Mouse (Mus musculus): ENCODE results near the gene Gm49393. TPM values are rescaled to one million over a fixed set of nuclear protein-coding genes. Genes with fewer than 3 reads are reported as not detected.
"Not testable (repeated sequence)": the region's sequence is repeated elsewhere in the genome, so short reads cannot be mapped to it uniquely, and the experiment has no call there.

The Gm49393 gene
- polyA plus RNA-seq (2015; fragmentation: Nextera tagmentation; extraction: Ambion mirVana) = not detected in 2 replicates

- ATAC-seq; H3K27ac ChIP-seq; H3K4me1 ChIP-seq; H3K4me3 ChIP-seq; H3K4me2 ChIP-seq; H3K36me3 ChIP-seq (ENCODE audit: poor library complexity, severe bottlenecking); H3K27me3 ChIP-seq; H3K9ac ChIP-seq: not testable (repeated sequence)
- 80% methylated on average over 2 of the region's 2 CpGs for WGBS
- peaks cover 17% of the 10 kb centered on the region for H3K9me3 ChIP-seq (replicated peaks)
These were observed at the start of gene Gm49393 for GRCm38 (mm10) chr13:60935490-60935889. Gene Gm49393, minus strand, starts transcription at chr13:60935590.

DNA sequence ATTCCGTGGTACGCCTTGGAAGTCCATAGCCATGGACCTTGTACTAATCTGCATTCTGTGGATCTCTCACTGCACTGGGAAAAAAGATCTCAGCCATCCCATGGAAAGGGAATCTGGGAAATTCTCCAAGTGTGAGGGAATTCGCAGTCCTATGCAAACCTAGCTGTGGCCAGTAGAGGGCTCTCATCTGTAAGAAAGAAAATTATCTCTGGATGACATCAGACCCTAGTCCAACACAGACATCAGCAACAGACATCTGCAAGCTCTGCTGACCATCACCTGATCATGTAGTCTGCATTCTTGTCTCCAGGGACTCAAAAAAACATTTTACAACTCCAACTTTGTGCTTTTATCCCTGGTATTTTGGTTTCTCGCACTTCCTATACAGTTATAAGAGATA lies 36.9 kb upstream of the Gm49393 start:
- 72% methylated on average over 4 of the region's 4 CpGs for WGBS

DNA sequence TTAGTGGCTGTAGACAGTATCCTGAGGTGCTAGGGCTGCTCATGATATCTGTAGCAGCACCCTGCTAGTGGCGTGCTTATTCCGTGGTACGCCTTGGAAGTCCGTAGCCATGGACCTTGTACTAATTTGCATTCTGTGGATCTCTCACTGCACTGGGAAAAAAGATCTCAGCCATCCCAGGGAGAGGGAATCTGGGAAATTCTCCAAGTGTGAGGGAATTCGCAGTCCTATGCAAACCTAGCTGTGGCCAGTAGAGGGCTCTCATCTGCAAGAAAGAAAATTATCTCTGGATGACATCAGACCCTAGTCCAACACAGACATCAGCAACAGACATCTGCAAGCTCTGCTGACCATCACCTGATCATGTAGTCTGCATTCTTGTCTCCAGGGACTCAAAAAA lies 28.6 kb upstream of the Gm49393 start:
- peaks cover 26% of the 10 kb centered on the region for H3K9me3 ChIP-seq (replicated peaks)
- not testable (repeated sequence) for H3K4me3 ChIP-seq; H3K27ac ChIP-seq; ATAC-seq; H3K9ac ChIP-seq; H3K4me1 ChIP-seq; H3K36me3 ChIP-seq (ENCODE audit: poor library complexity, severe bottlenecking); H3K4me2 ChIP-seq; H3K27me3 ChIP-seq
- WGBS = 37% methylated on average over 5 of the region's 5 CpGs

More for the DNA sequence above, 36.9 kb upstream of the Gm49393 start:
- not testable (repeated sequence) for ATAC-seq; H3K9ac ChIP-seq; H3K9me3 ChIP-seq (replicated peaks); H3K27me3 ChIP-seq; H3K36me3 ChIP-seq (ENCODE audit: poor library complexity, severe bottlenecking); H3K4me3 ChIP-seq; H3K27ac ChIP-seq; H3K4me2 ChIP-seq; H3K4me1 ChIP-seq

DNA sequence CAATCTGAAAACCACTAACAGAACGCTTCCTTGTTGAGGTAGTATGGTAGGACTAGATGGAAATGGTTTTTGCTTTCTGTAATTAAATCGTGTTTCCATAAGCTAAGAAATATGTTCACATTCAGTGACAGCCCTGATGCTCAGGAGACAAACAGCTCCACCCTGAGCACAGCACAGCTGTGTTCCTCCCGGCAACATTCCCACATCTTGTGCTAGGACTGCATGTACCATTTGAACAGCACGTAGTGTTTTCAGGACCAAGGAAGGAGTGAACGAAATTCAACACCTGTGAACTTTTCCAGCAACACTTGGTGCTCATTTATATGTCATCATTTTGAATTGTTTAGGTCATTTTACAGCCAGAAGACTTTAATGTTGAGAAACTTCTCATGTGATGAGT lies 26.3 kb upstream of the Gm49393 start:
- peaks cover 31% of the 10 kb centered on the region for H3K9me3 ChIP-seq (replicated peaks)
- no peak for ATAC-seq
- no peak overlapping the region for H3K9ac ChIP-seq
- H3K36me3 ChIP-seq (ENCODE audit: poor library complexity, severe bottlenecking) = no peaks in the 10 kb centered on the region
- H3K27me3 ChIP-seq = no peaks in the 10 kb centered on the region
- no peak overlapping the region for H3K27ac ChIP-seq
- 71% methylated on average over 5 of the region's 5 CpGs for WGBS
- H3K4me2 ChIP-seq = no peak overlapping the region
- H3K4me3 ChIP-seq = no peak overlapping the region
- no peaks in the 10 kb centered on the region for H3K4me1 ChIP-seq

DNA sequence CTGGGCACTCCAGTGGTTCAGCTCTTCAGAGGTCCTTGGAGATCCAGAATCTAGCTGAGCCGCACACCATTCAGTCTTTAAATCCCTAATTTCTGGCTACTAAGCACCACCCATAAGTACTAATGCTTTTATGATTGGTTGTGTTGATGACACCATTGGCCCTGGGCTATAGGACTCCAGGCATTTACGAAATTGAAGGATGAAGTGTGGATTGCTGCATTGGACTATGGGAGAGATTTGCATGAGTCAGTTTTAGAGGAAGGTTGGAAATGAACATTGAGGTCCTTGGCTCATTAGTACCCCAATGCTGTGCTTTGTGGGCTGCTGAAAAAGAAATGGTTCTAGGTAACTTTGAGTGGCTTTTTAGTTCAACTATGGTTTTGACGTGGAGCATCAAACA lies 6.5 kb upstream of the Gm49393 start, which contains the start of gene Tpbpa:
Tpbpa (minus strand) TSS at position 101 of the 400 bp plus-strand sequence.
- not testable (repeated sequence) for H3K4me1 ChIP-seq; H3K36me3 ChIP-seq (ENCODE audit: poor library complexity, severe bottlenecking); H3K27ac ChIP-seq; H3K27me3 ChIP-seq; H3K4me2 ChIP-seq; ATAC-seq; H3K4me3 ChIP-seq; H3K9ac ChIP-seq
- peaks cover 14% of the 10 kb centered on the region for H3K9me3 ChIP-seq (replicated peaks)
- WGBS = 81% methylated on average over 3 of the region's 3 CpGs

- Histone ChIP-seq H3K4me2 (no peak within 1 kb of the TSS), H3K4me3 (no peak within 1 kb of the TSS), H3K27me3 (no peaks in the 10 kb centered on the region), H3K27ac (no peak within 1 kb of the TSS), H3K4me1 (no peaks in the 10 kb centered on the region), H3K9ac (no peak within 1 kb of the TSS), H3K9me3 (replicated peaks) (peaks cover 21% of the 10 kb centered on the region), H3K36me3 (ENCODE audit: poor library complexity, severe bottlenecking) (no peaks in the 10 kb centered on the region)
- ATAC-seq = no peak
- WGBS = 65% methylated on average over 5 of the region's 5 CpGs
These were observed 1.1 kb upstream of the Gm49393 start, which contains the start of the genes Gm49391 and Ctla2a for GRCm38 (mm10) chr13:60936500-60936901. Gene Gm49391, minus strand, starts transcription at chr13:60936571. Gene Ctla2a, minus strand, starts transcription at chr13:60936625.

DNA sequence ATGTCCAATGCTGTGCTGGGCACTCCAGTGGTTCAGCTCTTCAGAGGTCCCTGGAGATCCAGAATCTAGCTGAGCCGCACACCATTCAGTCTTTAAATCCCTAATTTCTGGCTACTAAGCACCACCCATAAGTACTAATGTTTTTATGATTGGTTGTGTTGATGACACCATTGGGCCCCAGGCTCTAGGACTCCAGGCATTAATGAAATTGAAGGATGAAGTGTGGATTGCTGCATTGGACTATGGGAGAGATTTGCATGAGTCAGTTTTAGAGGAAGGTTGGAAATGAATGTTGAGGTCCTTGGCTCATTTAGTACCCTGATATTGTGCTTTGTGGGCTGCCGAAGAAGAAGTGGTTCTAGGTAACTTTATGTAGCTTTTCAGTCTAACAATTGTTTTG lies 30.6 kb downstream of the Gm49393 start, which contains the start of gene Tpbpb:
Tpbpb (minus strand) TSS at position 101 of the 400 bp plus-strand sequence.
- H3K4me2 ChIP-seq; ATAC-seq; H3K36me3 ChIP-seq (ENCODE audit: poor library complexity, severe bottlenecking); H3K4me3 ChIP-seq; H3K4me1 ChIP-seq; H3K27me3 ChIP-seq; H3K27ac ChIP-seq; H3K9ac ChIP-seq: not testable (repeated sequence)
- H3K9me3 ChIP-seq (replicated peaks) = peaks cover 23% of the 10 kb centered on the region
- 93% methylated on average over 2 of the region's 2 CpGs for WGBS

GRCm38 (mm10) chr13:60897328-60897727 lies 38.1 kb downstream of the Gm49393 start, which contains the start of gene Ctla2b:
Gene Ctla2b, minus strand, starts transcription at chr13:60897447.
- Histone ChIP-seq H3K36me3 (ENCODE audit: poor library complexity, severe bottlenecking) (no peaks in the 10 kb centered on the region), H3K4me1 (no peaks in the 10 kb centered on the region), H3K4me3 (no peak within 1 kb of the TSS), H3K27ac (no peak within 1 kb of the TSS), H3K9me3 (replicated peaks) (peaks cover 9% of the 10 kb centered on the region), H3K4me2 (no peak within 1 kb of the TSS), H3K27me3 (no peaks in the 10 kb centered on the region), H3K9ac (no peak within 1 kb of the TSS)
- WGBS = 87% methylated on average over 3 of the region's 3 CpGs
- no peak for ATAC-seq

GRCm38 (mm10) chr13:60896794-60897193 lies 38.6 kb downstream of the Gm49393 start, which contains the start of gene Gm49392:
Gene Gm49392, minus strand, starts transcription at chr13:60896894.
- WGBS = 94% methylated on average over 7 of the region's 8 CpGs
- not testable (repeated sequence) for ATAC-seq; H3K9me3 ChIP-seq (replicated peaks); H3K4me2 ChIP-seq; H3K9ac ChIP-seq; H3K36me3 ChIP-seq (ENCODE audit: poor library complexity, severe bottlenecking); H3K4me1 ChIP-seq; H3K27me3 ChIP-seq; H3K27ac ChIP-seq; H3K4me3 ChIP-seq

DNA sequence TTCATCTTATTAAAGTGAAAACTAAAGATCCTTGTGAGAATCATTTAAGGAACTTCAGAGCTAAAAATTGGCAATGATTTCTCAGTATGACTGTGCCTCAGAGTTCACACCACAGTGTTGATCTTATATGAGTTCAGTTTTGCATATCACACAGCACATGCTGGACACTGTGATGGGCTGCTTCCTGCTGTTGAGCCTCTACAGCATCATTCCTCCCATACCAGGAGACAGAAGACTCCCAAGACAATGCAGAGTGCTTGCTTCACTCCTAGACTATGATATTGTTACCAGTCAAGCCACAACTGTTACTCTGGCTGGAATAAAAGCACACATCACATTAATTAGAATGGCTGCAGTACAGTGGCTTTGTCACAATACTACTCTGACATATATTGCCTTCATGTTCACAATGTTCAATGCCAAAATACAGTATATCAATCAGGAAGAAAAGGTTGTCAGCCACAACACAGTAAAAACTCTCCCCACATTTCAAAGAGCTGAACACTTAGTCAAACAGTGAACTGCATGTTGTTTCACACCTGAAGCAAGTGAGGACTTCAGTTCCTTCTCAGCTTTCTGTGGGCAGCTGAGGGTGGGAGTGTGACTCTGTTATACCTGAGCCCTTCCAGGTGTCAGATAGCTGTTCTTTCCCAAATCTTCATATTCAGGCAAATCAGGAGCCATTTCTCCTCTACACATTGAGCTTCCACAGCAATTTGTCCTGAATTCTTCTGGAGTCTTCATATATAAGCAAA lies 39.8 kb downstream of the Gm49393 start:
- Histone ChIP-seq H3K27ac (no peak overlapping the region), H3K4me2 (no peak overlapping the region), H3K9me3 (replicated peaks) (peaks cover 3% of the 10 kb centered on the region), H3K27me3 (no peaks in the 10 kb centered on the region), H3K4me3 (no peak overlapping the region), H3K9ac (no peak overlapping the region), H3K36me3 (ENCODE audit: poor library complexity, severe bottlenecking) (no peaks in the 10 kb centered on the region), H3K4me1 (no peaks in the 10 kb centered on the region)
- ATAC-seq = no peak

- no peak for ATAC-seq
- Histone ChIP-seq H3K36me3 (ENCODE audit: poor library complexity, severe bottlenecking) (no peaks in the 10 kb centered on the region), H3K27me3 (no peaks in the 10 kb centered on the region), H3K4me1 (no peaks in the 10 kb centered on the region), H3K27ac (no peak overlapping the region), H3K9ac (no peak overlapping the region), H3K4me3 (no peak overlapping the region), H3K4me2 (no peak overlapping the region), H3K9me3 (replicated peaks) (peaks cover 3% of the 10 kb centered on the region)
- 92% methylated on average over 1 of the region's 1 CpGs for WGBS
These were observed 43.1 kb downstream of the Gm49393 start for GRCm38 (mm10) chr13:60892301-60892700.

DNA sequence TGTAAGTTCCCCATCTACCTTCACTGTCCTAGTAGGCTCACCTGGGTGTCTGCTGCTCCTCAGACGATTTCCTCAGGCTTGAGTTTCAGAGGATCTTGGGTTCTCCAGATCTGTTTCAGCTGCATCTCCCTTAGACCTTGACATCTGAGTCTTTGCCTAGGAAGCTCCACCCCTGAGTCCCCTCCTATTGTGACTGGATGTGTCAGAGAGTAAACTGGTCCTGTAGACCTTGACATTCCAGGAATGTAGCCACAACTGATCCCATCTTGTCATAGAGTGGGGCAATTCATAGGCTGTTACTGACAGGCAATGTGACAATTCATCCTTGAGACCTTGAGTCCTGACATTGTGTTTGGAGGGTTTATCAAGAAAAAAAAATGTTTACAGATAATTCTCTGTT lies 71.1 kb downstream of the Gm49393 start, which contains the start of gene 4930486L24Rik:
4930486L24Rik (minus strand) TSS at position 195 of the 400 bp plus-strand sequence.
- H3K27me3 ChIP-seq = no peaks in the 10 kb centered on the region
- no peaks in the 10 kb centered on the region for H3K9me3 ChIP-seq (replicated peaks)
- ATAC-seq = no peak
- H3K4me3 ChIP-seq = no peak within 1 kb of the TSS
- WGBS = 78% methylated on average over 1 of the region's 1 CpGs
- H3K4me1 ChIP-seq = no peaks in the 10 kb centered on the region
- no peak within 1 kb of the TSS for H3K4me2 ChIP-seq
- no peaks in the 10 kb centered on the region for H3K36me3 ChIP-seq (ENCODE audit: poor library complexity, severe bottlenecking)
- H3K27ac ChIP-seq = no peak within 1 kb of the TSS
- no peak within 1 kb of the TSS for H3K9ac ChIP-seq
